Mouse (Mus musculus) left cerebral cortex, postnatal 25 days (tissue): Measurements from ENCODE around the gene Dip2b. TPM values are rescaled to one million over a fixed set of nuclear protein-coding genes. Genes with fewer than 3 reads are reported as not detected.

Experiments used
- DNase-seq, 2 experiments: peaks; one replicate each; pipeline ENCODE4 v3.0.0; 2022; ENCODE audit warnings: low spot score in 2 of 2, mixed read lengths in 1 of 2
- intact Hi-C: fragments of 180-260 bp; cut with DNase I; formaldehyde crosslinking; loops from one replicate; pipeline ENCODE4 v1.15.1; 2025
- total RNA-seq, 2 experiments: library from RNA; stranded (reverse); gene quantifications; 2 replicates each; pipeline ENCODE4 v1.2.3; 2021

The Dip2b gene
- total RNA-seq: 10 to 100 TPM; 64.0 to 67.9 TPM

DNA sequence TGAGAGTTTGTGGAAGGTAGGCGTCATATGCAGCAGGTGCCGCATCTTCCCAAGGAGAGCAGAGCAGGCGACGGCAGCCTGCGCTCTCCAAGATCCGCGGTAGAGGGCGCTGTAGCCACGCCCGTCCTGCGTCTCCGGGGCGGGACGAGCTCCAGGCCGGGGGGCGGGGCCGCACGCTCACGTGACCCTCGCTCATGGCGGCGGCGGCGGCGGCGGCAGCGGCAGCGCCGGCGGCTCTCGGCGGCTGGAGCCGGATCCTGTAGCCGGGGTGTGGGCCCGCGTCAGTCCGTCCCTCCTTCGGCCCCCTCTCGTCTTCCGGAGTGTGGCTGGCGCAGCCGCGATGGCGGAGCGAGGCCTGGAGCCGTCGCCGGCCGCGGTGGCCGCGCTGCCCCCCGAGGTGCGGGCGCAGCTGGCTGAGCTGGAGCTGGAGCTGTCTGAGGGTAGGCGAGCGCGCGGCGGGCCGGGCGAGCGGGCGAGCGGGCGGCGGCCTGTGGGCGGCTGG is at the start of gene Dip2b:
Gene Dip2b (plus strand): TSS at position 195 of the 502 bp plus-strand sequence.
- intact Hi-C loops: loop anchor here (1.0 to 5.0 kb wide), 2 partner anchors 88 to 189 kb away; partner anchors contain the start of gene Atf1
- DNase-seq: peak; percentile 95 to 97

DNA sequence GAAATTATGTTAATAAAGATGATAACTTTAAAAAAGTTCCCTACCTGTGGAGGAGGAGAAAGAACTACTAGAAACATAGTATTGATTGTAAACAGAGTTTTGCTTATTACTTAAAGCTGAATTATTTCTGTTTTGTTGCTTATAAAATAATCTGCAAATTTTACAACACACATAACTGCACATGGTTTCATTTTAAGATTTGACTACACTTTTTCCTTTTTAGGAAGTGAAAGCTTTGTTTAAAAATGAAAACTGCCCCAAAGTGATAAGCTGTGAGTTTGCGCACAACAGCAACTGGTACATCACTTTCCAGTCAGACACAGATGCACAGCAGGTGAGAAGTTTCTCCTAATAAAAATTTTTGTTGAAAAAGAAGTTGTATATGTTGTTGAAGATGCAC is 45.4 kb upstream of the Dip2b start:
- DNase-seq: no peak
- intact Hi-C loops: no loop called here

DNA sequence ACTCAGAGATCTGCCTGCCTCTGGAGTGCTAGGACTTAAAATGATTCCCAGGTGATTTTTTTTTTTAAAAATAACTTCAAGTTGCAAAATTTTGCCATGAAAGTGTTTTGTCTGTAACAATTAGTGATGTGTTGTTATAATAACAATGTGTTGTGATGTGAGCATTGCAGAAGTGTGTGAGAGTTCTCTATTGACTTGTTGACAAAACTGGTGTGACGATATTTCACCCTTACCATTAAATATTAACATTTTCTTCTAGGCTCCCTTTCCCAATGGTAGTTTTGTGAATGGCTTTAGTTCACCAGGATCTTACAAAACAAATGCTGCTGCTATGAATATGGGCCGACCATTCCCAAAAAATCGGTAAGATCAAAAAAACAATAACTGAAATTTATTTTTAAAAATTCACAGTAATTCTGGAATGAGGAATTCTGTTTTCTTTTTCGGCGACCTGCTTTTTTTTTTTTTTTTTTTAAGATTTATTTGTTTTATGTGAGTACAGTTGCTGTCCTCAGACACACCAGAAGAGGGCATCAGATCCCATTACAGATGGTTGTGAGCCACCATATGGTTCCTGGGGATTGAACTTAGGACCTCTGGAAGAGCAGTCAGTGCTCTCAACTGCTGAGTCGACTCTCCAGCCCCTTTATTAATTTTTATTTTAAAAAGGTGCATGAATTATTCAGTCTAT is 41.2 kb upstream of the Dip2b start:
- no peak for DNase-seq
- intact Hi-C loops: no loop called here

DNA sequence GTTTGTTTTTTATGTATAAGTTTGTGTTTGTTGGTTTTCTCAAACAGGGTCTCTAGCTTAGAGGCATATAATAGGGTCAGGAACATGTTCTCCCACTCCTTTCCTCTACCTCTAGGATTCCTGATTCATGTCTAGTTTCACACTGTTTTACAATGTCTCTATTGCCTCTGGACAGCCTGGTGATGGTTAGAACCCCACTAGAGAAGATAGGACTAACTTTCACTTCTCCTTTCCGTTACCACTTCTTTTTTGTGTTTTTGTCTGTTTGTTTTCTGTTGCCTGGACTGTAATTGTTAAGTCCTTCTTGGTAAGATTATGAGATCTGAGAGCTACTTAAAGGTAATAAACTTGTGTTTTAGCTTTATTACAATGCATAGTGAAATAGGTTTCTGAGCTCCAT is 39.1 kb upstream of the Dip2b start:
- DNase-seq: no peak
- intact Hi-C loops: no loop called here

DNA sequence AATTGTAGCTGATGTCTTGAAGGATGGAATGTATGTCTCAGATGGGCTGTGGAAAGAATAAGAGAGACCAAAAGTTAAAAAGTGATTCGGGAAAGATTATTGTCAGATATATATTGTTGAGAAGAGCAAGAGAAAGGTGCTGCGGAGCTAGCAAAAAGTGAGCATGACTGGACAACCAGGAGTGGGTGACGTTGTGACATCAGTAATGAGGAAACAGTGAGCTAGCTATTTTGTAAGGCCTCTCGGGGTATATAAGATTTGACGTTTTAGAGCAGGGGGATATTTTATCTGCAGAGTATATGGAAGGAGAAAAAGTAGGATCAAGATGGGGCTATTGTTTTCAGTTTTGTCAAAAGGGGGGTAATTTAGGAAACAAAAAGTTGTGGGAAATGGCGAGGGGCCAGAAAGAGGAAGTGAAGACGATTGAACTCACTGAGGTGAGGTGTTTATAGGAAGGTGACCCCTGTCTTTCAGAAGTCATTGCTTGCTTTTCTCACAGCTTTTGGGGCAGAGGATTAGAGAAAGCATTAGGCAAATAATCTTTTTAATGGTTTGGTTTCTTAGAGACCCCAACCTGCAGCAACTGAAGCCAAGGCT is 33.7 kb upstream of the Dip2b start:
- intact Hi-C loops: no loop called here
- DNase-seq: no peak

DNA sequence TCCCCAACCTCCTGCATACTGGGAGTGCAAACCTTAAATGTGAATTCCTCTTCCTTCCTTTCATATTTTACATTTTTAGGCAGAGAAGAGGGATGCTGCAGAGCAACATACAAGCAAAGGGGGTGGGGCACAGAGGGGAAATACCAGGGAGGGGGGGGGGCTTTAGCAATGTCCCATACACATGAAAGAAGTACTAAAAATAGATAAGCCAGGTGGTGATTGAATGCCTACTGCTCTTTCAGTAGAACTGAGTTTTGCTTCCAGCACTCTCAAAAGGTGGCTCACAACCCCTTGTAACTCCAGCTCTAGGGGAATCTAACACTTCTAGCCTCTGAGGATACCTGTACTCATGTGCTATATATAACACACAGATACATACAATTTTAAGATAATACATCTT is 32.3 kb upstream of the Dip2b start:
- DNase-seq: no peak
- intact Hi-C loops: no loop called here

DNA sequence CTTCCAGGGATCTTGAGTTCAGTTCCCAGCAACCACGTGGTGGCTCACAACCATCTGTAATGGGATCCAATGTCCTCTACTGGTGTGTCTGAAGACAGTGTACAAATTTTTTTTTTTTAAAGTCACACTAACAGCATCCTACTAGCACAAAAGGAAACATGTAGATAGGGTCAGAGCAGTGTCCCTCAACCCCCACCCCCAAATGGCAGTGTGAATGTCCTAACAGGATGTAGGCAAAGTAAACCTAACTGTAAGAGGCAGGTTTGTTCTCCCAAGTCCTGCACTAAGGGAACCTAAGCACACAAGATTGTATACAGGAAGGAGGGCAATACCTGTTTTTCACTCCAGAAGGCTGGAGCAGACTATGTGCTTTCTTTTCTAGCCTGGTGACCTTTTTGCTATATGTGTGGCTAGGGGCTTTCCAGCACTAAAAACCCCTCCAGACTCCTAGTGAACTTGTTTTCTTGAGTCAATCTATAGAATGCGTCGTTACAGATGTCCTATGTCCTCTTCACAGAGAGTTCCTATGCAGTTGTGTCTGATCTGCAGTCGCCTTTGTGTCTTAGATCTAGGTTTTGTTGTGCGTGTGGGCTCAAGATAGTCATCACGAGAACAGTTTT is 20.1 kb upstream of the Dip2b start:
- DNase-seq: no peak
- intact Hi-C loops: no loop called here

DNA sequence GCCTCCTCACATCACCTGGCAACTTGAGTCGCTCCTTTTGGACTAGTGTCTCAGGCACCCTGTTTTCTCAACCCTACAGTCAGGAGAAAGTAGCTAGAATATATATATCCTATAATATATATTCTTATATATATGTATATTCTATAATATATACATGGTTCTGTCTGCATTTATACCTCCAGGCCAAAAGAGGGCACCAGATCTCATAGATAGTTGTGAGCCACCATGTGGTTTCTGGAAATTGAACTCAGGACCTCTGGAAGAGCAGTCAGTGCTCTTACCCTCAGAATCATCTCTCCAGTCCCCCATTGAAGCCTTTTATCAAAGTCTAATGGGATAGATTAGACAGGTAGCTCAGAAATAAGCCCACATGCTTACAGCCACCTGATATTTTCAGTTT is 17.3 kb upstream of the Dip2b start:
- no peak for DNase-seq
- intact Hi-C loops: loop anchor here (5.0 kb wide), 1 partner anchor 351 kb away; no protein-coding TSS in a partner anchor

DNA sequence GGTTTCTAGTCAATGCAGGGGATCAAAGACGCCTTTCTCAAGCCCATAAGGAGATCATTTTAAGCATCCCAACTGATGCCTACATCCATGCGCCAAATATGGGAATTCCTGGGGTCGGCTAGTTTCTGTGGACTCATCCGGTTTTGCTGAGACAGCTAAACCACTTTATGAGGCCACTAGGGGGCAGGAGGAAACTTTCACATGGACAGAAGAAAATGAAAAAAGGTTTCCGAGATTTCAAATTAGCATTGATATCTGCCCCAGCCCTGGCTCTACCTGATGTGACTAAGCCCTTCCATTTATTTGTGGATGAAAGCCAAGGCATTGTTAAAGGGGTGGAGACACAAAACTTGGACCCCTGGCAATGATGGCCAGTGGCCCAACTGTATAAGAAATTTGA is 15.5 kb upstream of the Dip2b start:
- peak; percentile 38 to 63 for DNase-seq
- intact Hi-C loops: loop anchor here (5.0 kb wide), 1 partner anchor 349 kb away; no protein-coding TSS in a partner anchor

DNA sequence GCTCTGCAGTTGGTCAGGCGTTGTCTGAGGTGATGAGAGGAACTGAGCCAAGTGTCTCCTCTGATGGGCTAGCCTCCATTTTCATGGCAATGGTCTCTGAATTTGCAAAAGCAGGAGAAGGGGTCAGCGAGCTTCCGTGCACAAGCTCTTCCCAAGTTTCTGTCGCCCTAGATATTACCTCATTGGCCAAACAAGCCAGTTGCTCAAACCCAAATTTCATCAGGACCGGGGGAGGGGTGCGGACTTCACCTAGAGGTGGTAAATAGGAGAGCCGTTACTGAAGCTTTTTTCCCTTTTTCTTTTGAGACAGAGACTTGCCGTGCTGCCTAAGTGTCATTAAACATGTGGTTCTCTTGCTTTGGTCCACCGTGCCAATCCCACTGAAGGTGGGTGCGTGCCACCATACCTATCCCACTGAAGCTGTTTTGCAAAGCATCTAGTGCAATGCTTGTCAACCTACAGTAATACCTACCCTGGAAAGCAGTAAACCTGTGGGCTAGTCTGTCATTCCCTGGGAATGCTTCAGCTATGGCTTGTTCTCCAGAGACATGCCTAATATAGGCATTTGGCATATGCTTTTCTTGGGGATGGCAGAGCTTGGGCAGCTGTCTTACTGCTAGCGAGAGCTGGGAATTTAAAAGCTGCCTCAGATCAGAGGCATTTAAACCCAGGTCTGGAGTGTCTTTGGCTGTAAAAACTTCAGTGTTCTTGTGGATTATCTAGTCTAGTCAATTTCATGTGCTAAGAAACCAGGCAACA is 13.2 kb upstream of the Dip2b start:
- intact Hi-C loops: loop anchor here (5.0 kb wide), 2 partner anchors 297 to 437 kb away; no protein-coding TSS in a partner anchor
- DNase-seq: peak; percentile 27 to 73

DNA sequence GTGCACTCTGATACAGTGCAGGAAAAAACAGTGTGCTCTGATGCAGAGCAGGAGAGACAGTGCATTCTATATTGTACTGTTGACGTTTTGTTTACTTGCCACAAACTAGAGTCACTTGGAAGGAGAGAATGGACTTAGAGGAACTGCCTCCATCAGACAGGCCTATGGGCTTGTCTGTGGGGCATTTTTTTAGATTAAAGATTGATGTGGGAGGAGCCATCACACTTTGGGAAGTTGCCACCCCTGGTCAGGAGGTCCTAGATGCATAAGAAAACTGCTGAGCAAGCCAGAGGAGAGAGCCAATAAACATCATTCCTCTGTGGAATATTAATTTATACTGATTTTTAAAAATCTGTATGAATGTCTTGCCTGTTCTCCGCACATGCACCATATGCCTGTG is 10.3 kb upstream of the Dip2b start:
- intact Hi-C loops: loop anchor here (5.0 kb wide), 2 partner anchors 294 to 434 kb away; no protein-coding TSS in a partner anchor
- DNase-seq: no peak

DNA sequence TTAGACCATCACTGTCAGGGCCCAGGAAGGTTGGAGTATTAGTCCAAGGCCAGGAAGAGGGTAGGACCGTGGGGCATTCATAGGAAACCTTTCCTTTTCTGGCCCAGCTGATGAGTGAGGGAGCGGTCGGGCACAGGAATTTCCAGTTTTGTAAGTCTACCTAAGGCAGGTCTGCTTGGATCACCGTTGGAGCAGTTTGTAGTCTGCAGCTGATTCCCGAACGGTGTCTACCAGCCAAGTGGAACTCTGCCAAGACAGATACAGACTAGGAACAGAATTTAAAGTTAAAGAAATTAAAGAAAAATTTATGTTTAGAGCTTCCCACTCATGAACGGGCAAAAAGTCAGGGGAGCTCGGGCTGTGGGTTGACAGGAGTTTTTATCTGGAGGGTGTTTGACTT is 9.0 kb upstream of the Dip2b start:
- DNase-seq: peak; percentile 43 to 75
- intact Hi-C loops: loop anchor here (5.0 kb wide), 2 partner anchors 293 to 433 kb away; no protein-coding TSS in a partner anchor

DNA sequence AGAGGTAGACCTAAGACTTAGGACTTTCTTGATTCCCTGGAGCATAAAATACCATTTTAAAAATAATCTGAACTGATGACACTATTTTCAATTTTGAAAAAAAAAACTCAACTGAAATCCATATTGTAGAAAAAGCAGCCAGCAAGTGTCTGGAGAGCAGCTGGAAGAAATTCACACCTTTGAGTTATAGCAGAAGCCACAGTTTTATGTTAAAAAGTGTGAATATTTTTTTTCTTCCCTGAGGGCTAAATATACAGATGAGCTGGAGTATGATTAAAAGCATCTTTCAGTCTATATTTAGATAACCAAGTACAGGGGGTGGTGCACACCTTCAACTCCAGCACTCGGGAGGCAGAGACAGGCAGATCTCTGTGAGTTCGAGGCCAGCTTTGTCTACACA is 8.6 kb upstream of the Dip2b start:
- intact Hi-C loops: loop anchor here (5.0 kb wide), 2 partner anchors 292 to 432 kb away; no protein-coding TSS in a partner anchor
- DNase-seq: peak in 1 of 2 experiments; percentile 77

DNA sequence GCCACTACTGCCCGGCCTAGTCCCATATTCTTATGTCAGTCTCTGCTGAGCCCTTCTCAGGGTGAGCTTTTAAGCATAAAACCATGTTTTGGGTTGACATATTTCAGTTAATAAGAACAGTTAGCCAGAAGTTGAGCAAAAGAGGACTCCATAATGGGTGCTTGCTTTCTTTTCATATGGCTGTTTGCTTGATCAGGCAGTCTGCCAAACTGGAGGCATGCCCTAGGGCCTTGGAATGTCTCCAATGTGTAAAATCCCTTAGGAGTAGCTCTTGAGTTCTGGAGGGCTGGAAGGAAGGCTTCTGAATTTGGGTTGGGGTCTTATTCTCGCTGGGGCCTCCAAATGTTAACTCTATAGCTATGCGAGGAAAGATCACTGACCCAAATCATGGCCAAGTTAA is 5.9 kb upstream of the Dip2b start:
- DNase-seq: no peak
- intact Hi-C loops: no loop called here

DNA sequence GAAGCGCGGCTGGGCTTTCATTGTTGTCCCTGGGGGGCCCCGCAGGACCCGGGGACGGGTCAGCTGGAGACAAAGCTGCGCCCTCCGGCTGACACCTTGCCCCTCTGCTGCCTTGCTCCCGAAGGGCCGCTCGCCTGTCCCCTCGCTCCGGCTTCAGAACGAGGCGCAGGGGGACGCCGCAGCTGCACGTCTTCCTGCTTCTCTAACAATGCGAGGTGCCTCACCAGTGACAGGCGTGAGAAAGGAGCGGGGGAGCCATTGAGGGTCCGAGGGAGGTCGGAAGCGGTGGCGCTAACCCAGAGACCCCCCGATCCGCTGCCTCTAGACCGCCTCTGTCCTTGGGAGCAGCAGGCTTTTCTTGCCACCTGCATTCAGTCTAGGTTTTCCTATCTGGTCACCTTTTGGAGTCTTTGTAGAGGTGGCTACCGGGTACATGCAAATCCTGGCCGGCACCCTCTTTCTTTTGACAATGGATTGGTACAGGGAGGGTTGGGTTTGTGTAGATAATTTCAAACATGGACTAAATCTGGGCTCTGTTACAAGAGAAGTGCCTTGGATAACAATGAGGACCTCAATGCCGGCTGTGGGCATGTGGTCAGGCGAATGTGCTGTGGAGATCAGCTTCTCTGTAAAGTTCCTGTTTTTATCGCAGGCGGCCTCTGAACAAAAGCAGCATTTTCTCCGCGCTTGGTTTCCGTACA is 687 bp downstream of the Dip2b start:
- DNase-seq: peak; percentile 59
- intact Hi-C loops: loop anchor here (5.0 kb wide), 1 partner anchor 188 kb away; the partner anchor contains the start of gene Atf1

DNA sequence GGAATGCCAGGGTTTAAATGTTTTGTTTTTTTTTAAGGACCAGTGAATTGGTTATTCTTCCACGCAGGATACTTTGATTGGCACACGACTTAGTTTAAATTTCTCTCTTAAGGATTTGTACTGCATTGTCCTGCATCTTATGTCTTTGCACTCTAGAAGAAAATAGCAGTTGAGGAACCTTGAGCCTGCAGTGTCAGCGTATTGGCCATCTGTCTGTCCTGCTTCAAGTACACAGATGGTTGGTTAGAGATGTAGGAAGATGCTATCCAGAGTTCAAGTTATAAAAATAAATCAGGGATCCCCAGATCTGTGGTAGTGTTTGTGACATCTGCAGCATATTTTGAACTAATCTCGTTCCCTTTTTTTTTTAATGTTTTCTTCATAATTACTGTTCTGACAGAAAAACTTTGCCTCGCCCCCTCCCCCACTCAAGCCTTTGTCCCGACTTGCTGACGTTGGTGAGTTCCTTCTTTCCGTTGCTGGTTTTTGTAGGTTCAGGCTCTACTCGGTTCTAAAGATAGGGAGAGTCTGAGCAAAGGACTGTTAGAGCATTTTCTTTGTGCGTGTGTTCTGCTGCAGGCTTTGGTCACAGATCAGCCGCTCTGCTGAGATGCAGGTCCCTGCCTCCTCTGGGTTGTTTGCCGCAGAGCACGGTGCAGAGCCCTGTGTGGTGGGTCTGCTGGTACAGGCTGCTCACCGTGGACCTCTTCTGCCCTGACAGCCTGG is 2.2 kb downstream of the Dip2b start:
- DNase-seq: peak; percentile 31 to 48
- intact Hi-C loops: loop anchor here (5.0 kb wide), 1 partner anchor 42 kb away; no protein-coding TSS in a partner anchor

DNA sequence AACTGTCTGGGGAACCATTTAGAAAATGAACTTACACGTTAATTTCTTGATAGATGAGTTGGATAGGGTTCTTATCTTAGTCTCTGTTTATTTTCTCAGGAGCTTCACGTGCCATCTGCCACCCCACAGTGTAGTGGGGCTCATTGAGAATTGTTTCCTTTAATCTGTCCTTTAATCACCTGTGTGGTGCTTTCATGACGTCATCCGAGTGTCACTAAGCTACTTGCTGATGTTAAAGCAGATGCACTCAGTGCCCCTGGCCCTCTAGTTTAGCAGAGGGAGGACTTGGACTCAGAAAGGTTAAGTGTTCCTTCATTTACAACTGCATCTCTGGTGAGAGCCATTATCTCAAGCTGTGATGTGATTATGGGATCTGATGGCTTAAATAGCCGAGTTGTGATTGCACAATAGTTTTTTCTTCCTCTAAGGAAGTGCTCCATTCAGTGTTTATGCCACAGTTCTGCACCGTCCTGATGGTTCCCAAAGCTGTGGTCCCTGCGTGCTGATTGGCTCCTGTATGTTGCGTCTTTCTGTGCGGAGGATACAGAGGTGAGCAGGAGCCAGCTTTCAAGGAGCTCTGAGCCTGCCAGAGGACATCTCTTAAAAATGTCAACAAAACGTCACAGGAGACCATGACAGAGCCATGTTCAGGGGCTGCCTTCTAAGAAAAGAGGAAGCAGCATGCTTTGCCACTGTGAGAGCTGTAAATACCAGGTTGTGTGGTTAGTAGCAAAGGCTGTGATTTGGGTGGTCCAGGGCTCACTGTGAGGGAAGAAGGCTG is 3.0 kb downstream of the Dip2b start:
- peak in 1 of 2 experiments; percentile 44 for DNase-seq
- intact Hi-C loops: loop anchor here (5.0 kb wide), 1 partner anchor 41 kb away; no protein-coding TSS in a partner anchor

DNA sequence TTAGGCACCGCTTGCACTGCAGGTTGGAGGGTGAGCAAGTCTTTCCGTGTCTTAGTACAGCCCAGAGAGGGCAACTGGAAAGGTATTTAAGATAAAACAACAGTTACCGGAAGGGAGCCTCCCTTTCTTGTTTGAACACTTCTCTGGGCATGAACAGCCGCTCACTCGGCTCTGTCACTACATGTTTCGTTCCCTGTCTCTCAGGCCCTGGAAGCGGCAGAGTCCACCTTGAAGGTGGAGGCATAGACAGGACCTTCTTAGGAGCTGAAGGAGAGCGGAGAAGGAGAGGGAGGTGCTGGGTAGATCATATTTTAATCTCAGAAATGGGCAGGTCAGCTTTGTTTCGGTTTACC is 3.6 kb downstream of the Dip2b start:
- intact Hi-C loops: loop anchor here (5.0 kb wide), 1 partner anchor 40 kb away; no protein-coding TSS in a partner anchor
- DNase-seq: no peak
